Mouse (Mus musculus): Measurements from ENCODE around the gene Arih2.
"Not testable (repeated sequence)": the region's sequence is repeated elsewhere in the genome, so short reads cannot be mapped to it uniquely, and the experiment has no call there.

Gene Arih2

GRCm38 (mm10) chr9:108648611-108649560 is at the start of gene Arih2:
Gene Arih2, minus strand, starts transcription at chr9:108649386.
- DNase-seq (ENCODE audit: low spot score) = peak; percentile 75

GRCm38 (mm10) chr9:108694533-108694932 is 45.3 kb upstream of the Arih2 start:
- no peak for DNase-seq (ENCODE audit: low spot score)

GRCm38 (mm10) chr9:108693946-108694345 is 44.8 kb upstream of the Arih2 start:
- no peak for DNase-seq (ENCODE audit: low spot score)

GRCm38 (mm10) chr9:108692226-108693041 is 43.2 kb upstream of the Arih2 start:
- peak; percentile 53 for DNase-seq (ENCODE audit: low spot score)

DNA sequence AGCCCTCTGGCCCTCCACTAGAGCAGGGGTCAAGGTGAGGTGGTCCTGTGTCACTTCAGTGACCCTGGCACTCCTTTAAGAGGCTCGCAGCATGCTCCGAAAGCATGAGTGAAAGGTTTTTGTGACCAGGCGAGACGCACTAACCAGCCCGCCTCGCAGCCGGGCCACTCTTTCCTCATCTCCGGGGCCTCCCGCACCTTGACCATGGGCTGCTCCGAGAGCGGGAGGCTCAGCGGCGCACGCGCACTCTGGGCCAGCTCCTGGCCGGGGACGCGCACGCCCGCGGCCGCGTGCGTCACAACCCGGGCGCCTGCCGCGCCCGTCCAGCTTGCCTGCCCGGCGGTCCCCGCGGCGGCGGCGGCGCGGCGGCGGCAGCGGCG is 42.6 kb upstream of the Arih2 start:
- peak; percentile 71 for DNase-seq (ENCODE audit: low spot score)

- DNase-seq (ENCODE audit: low spot score) = no peak
Observed at GRCm38 (mm10) chr9:108691371-108691770, 42.2 kb upstream of the Arih2 start.

GRCm38 (mm10) chr9:108690914-108691313 is 41.7 kb upstream of the Arih2 start:
- DNase-seq (ENCODE audit: low spot score) = no peak

DNA sequence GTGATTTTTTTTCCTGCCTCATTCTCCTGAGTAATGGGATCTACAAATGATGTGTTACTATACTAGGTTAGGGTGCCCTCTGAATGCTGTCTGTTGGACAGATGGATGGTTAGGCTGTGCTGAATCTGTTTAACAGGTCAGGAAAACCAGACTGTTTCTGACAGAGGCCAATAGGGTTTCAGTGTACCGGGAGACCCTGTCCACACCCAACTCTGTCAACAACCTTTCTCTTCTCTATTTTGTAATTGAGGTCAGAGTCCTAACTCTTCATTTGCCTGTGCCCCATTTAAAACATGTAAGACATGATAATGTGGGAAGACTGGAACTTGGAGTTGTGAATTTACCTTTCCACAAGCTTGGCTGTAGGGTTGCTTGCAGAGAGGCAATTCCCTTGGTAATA is 40.8 kb upstream of the Arih2 start:
- no peak for DNase-seq (ENCODE audit: low spot score)

DNA sequence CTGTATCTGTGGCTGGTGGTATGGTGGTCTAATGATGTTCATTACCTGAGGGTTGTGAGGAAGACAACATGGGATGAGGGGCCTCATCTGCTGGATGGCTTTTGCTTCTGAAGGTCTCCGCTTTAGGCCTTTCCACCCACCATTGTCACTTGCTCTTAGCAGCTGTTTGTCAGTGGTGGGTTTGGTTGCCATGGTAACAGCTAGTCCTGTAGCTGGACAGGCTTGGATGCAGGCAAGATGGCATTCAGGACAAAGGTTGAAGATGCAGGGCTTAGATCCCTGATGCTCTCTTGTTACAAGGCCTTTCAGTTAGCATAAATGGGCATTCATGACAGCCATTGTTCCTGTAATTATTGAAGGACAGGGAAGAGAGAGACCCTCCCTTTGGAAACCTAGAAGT is 39.9 kb upstream of the Arih2 start, which contains the start of gene Prkar2a:
Gene Prkar2a (plus strand): TSS at position 209 of the 400 bp plus-strand sequence.
- no peak for DNase-seq (ENCODE audit: low spot score)

DNA sequence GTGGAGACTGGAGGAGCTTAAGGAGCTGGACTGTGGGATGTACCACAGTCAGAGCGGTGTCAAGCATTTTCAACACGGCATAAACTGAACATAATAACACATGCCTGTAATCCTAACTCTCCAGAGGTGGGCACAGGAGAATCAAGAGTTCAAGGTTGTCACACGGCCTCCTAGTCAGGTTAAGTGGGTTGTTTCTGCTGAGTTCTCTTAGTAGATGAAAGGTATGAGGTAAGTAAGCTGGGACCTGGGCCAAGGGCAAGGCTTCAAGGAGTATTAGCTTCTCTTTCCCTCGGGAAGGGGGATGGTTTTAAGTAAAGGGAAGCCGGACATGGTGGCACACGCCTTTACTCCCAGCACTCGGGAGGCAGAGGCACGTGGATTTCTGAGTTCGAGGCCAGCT is 39.3 kb upstream of the Arih2 start:
- DNase-seq (ENCODE audit: low spot score) = no peak

DNA sequence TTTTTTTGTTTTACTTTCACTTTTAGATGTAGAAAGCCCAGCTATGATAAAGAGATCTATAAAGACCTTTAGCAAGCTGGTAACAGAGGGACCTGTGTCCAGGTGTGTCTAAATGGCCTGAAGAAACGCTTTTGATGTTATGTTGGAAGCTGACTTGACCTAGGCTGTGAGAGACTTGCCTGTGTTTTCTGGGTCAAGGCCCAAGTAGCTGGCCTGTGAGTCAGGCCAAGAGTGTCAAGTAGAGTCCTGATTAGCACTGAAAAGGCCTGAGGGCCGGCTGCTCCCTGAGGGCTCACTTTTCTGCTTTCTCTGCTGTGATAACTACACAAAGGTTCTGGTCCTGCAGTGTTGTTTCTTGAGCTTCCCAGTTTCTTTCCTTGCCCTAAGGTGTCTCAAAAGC is 38.5 kb upstream of the Arih2 start:
- DNase-seq (ENCODE audit: low spot score) = no peak

- no peak for DNase-seq (ENCODE audit: low spot score)
Observed at GRCm38 (mm10) chr9:108687181-108687580, 38.0 kb upstream of the Arih2 start.

DNA sequence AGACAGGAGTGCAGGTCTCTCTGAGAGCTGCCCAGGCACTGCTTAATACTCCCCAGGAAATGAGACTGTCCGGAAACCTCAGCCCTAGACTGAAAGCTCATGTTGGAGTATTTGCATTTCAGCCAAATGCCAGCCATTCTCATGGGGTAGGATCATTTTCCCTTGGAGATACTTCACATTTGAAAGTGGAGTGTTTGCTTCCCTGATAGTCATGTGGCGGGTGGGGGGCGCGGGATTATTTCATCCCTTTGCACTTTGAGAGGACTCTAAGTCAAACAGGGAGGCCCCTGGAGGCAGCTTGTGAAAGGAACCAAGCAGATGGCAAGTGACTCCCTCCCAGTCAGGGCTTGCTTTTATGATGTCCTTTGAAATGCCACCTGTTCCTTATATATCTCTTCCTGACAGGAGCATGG is 37.3 kb upstream of the Arih2 start:
- DNase-seq (ENCODE audit: low spot score) = no peak

- DNase-seq (ENCODE audit: low spot score) = no peak
Observed at GRCm38 (mm10) chr9:108680026-108680425, 30.8 kb upstream of the Arih2 start.

GRCm38 (mm10) chr9:108673151-108673550 is 24.0 kb upstream of the Arih2 start:
- no peak for DNase-seq (ENCODE audit: low spot score)

GRCm38 (mm10) chr9:108669875-108670274 is 20.7 kb upstream of the Arih2 start:
- no peak for DNase-seq (ENCODE audit: low spot score)

GRCm38 (mm10) chr9:108662660-108663059 is 13.5 kb upstream of the Arih2 start:
- no peak for DNase-seq (ENCODE audit: low spot score)

- DNase-seq (ENCODE audit: low spot score) = peak; percentile 42
Observed at GRCm38 (mm10) chr9:108661677-108662612, 12.8 kb upstream of the Arih2 start, which contains the start of gene Slc25a20. Gene Slc25a20, plus strand, starts transcription at chr9:108662088.

DNA sequence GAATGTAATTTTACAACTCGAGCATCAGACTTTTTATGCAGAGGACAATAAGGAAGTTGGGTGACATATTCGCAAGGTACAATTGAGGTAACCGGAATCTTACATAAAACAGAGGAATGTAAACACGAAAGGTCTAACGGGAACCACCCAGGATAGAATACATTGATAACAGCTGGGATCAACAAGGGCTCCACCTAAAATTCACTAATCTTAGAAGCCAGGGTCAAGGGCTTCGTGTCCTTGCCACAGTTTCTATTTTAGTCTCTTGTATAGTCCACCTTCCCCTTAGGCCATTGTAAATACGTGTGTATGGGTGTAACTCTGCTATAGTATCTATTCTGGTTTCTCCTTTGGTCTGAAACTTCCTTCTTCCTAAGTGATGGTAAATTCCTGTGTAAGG is 6.7 kb upstream of the Arih2 start:
- not testable (repeated sequence) for DNase-seq (ENCODE audit: low spot score)

DNA sequence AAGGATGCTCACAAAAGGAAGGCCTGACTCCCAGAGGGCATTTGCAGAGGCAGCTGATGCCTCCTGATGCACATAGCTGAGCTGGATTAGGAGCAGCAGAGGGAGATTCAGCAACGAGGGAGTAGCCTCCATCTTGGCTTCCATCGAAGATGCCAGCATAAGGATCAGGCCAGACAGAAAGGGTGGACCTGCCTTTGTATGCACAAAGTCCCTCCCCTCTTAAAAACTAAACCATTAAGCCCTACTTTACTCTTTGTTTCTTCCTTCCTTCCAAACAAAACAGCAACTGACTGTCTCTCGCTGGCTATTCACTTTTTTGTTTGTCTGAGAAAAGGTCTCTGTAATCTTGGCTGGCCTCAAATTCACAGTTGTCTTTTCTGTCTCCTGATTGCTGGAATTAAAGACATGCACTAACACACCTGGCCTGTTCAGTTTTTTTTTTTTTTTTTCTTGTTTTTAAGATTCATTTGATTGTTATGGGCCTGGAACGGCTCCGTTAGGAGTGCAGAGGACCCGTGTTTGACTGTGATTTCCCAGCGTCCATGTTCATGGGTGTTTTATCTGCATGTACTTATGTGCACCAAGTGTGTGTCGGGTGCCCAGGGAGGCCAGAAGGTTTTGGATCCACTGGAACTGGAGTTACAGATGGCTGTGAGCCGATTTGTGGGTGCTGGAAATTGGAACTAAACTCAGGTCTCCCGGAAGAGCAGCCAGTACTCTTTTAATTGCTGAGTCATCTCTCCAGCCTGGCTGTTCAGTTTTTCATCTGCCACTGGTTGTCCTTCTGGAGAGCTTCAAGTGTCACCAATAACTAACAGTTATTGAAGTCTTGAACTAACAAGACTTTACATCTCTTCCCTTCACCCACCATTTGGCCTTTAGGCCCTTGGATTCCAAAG is 5.6 kb upstream of the Arih2 start:
- no peak for DNase-seq (ENCODE audit: low spot score)

All from ovary, postnatal 10 days (tissue).